Mouse (Mus musculus) bone marrow, adult 2 months (tissue): ENCODE results near the gene Gjc2. TPM values are rescaled to one million over a fixed set of nuclear protein-coding genes. Genes with fewer than 3 reads are reported as not detected.

Experiments used
- H3K27ac ChIP-seq: fragments of 200-500 bp; 2 replicates; pipeline ENCODE4 v1.5.1; 2012; ENCODE audit warnings: low read depth, mild to moderate bottlenecking, control low read depth, inconsistent platforms, low read length; ENCODE audit not compliant: control insufficient read depth, poor library complexity, insufficient read depth
- H3K4me1 ChIP-seq: fragments of 200-500 bp; 2 replicates; pipeline ENCODE4 v1.6.1; 2011; ENCODE audit warnings: low read length; ENCODE audit not compliant: control insufficient read depth, insufficient read depth
- H3K4me3 ChIP-seq: fragments of 200-500 bp; replicated peaks from 2 replicates; pipeline ENCODE3; 2011; ENCODE audit warnings: mild to moderate bottlenecking, low read depth, low read length, control low read depth; ENCODE audit not compliant: control insufficient read depth
- CTCF ChIP-seq: fragments of 200-500 bp; IDR thresholded peaks from 2 replicates; pipeline ENCODE4 v1.5.1; 2011; ENCODE audit warnings: low read length, control low read depth; ENCODE audit not compliant: control insufficient read depth, insufficient read depth
- POLR2A ChIP-seq: fragments of 200-500 bp; IDR thresholded peaks from 2 replicates; pipeline ENCODE4 v1.6.1; 2011; ENCODE audit warnings: low read depth, mild to moderate bottlenecking, control low read depth, low read length, borderline replicate concordance; ENCODE audit not compliant: control insufficient read depth
- WGBS: fragments of 180-500 bp; shearing (Covaris S2); methylation state at CpG from one replicate; pipeline ENCODE4 v1.1.7; 2018; 5-methylcytosine and 5-hydroxymethylcytosine counted together
- polyA plus RNA-seq: library from polyadenylated mRNA; stranded (reverse); fragments of >200 nt; gene quantifications from 2 replicates; pipeline ENCODE4 v1.2.4, GENCODE M21; 2011; ENCODE audit warnings: low replicate concordance; ENCODE audit not compliant: missing spikeins, insufficient read depth, insufficient read length

Gjc2 gene
- polyA plus RNA-seq, 1 experiment, result not detected

- WGBS, result 17% methylated on average over 44 of the region's 44 CpGs
- TF ChIP-seq POLR2A, result no peak
- no peak for TF ChIP-seq CTCF
- no peak within 1 kb of the TSS for H3K27ac ChIP-seq
- H3K4me1 ChIP-seq, result no peaks in the 10 kb centered on the region
- H3K4me3 ChIP-seq, result no peak within 1 kb of the TSS
Observed at GRCm38 (mm10) chr11:59135904-59136452, 47.0 kb downstream of the Gjc2 start, which contains the start of gene Obscn. Gene Obscn, minus strand, starts transcription at chr11:59136402.

- 9% methylated on average over 55 of the region's 55 CpGs for WGBS
- TF ChIP-seq CTCF (no peak), POLR2A (no peak)
- Histone ChIP-seq H3K4me1 (no peaks in the 10 kb centered on the region), H3K27ac (no peak overlapping the region), H3K4me3 (no peak overlapping the region)
Observed at GRCm38 (mm10) chr11:59135051-59135820, 47.8 kb downstream of the Gjc2 start.

- no peak overlapping the region for H3K27ac ChIP-seq
- TF ChIP-seq CTCF (no peak), POLR2A (no peak)
- 7% methylated on average over 35 of the region's 35 CpGs for WGBS
- H3K4me1 ChIP-seq, result no peaks in the 10 kb centered on the region
- H3K4me3 ChIP-seq, result no peak overlapping the region
Observed at GRCm38 (mm10) chr11:59134373-59134997, 48.5 kb downstream of the Gjc2 start.

- 93% methylated on average over 2 of the region's 3 CpGs for WGBS
- TF ChIP-seq CTCF, result no peak
- no peak for TF ChIP-seq POLR2A
- Histone ChIP-seq H3K27ac (no peak overlapping the region), H3K4me1 (no peaks in the 10 kb centered on the region), H3K4me3 (no peak overlapping the region)
Observed at GRCm38 (mm10) chr11:59132065-59132464, 50.9 kb downstream of the Gjc2 start.

DNA sequence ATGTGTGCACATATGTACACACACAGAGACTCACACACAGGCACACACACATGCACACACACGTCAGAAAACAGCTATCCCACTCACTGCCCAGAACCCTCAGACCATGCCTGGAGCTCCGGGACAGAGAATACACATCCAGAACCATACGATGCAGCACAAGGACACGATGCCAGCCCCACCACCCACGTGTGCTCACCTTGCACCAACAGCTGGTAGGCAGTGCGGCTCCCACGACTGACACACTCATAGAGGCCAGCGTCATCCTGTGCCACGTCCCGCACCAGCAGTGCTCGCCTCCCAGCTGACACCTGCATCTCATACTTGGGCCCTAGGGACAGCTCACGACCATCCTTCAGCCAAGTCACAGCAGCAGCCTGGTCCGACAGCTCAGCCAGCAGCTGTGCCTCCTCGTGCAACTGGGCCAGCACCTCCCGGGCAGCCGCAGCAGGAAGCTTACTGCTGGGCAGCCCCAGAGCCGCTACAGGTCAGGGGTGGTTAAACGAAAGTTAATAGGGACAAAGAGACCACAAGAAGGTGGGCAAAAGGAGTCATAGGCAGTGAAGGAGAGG, 51.6 kb downstream of the Gjc2 start:
- TF ChIP-seq CTCF (no peak), POLR2A (no peak)
- H3K4me3 ChIP-seq, result no peak overlapping the region
- H3K27ac ChIP-seq, result no peak overlapping the region
- no peaks in the 10 kb centered on the region for H3K4me1 ChIP-seq
- 73% methylated on average over 18 of the region's 18 CpGs for WGBS

DNA sequence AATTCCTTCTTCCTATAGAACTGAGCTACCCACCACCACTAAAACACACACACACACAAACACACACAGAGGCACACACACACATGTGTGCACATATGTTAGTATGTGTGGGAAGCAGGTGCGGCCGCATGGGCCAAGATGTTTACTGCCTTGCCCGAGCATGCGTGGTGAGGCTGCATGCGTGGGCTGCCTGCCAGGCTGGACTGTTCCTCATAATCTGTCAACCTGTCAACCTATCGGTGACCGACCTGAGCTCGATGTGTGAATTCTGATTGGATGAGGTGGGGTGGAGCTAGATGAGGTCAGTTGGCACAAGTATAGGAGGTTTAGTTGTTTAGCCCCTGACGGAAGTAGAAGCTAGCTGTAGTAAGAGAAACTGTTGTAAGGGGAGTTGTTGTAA, 52.2 kb downstream of the Gjc2 start:
- Histone ChIP-seq H3K4me3 (no peak overlapping the region), H3K27ac (no peak overlapping the region), H3K4me1 (no peaks in the 10 kb centered on the region)
- TF ChIP-seq POLR2A (no peak), CTCF (no peak)
- WGBS, result 35% methylated on average over 9 of the region's 9 CpGs

Other genes starting within 250 kb of the Gjc2 start
- gene Rnf187, start 244.3 kb downstream of the Gjc2 start, polyA plus RNA-seq, result 108 and 135 TPM in 2 replicates
- gene Hist3h2ba, start 234.3 kb downstream of the Gjc2 start, polyA plus RNA-seq, result 18.8 and 22.9 TPM in 2 replicates
- 22.9 and 25.6 TPM in 2 replicates for gene Hist3h2a, start 228.5 kb downstream of the Gjc2 start, polyA plus RNA-seq
- 0.29 TPM in 1 of 2 replicates, not detected in the other for gene Trim17, start 228.5 kb downstream of the Gjc2 start, polyA plus RNA-seq
- gene Trim11, start 205.1 kb downstream of the Gjc2 start, polyA plus RNA-seq, result 37.2 and 67.8 TPM in 2 replicates
- 1.3 and 5.0 TPM in 2 replicates for gene Obscn, start 46.8 kb downstream of the Gjc2 start, polyA plus RNA-seq
- gene Iba57, start 19.5 kb downstream of the Gjc2 start, polyA plus RNA-seq, result 15.9 and 19.4 TPM in 2 replicates
- gene Guk1, start 9.0 kb upstream of the Gjc2 start, polyA plus RNA-seq, result 40.5 and 53.7 TPM in 2 replicates
- gene Mrpl55, start 19.3 kb upstream of the Gjc2 start, polyA plus RNA-seq, result 17.6 and 28.0 TPM in 2 replicates
- gene 2310033P09Rik, start 25.1 kb upstream of the Gjc2 start, polyA plus RNA-seq, result 19.0 and 32.8 TPM in 2 replicates
- gene Arf1, start 45.1 kb upstream of the Gjc2 start, polyA plus RNA-seq, result 72.4 and 90.6 TPM in 2 replicates
- not detected in 2 replicates for gene Wnt3a, start 107.5 kb upstream of the Gjc2 start, polyA plus RNA-seq
- gene Wnt9a, start 123.7 kb upstream of the Gjc2 start, polyA plus RNA-seq, result 0.49 TPM in 1 of 2 replicates, not detected in the other
- gene Prss38, start 192.4 kb upstream of the Gjc2 start, polyA plus RNA-seq, result not detected in 2 replicates